Mouse (Mus musculus) testis, adult 2 months (tissue): Measurements from ENCODE around the gene Slc7a8.

Experiments
- CTCF ChIP-seq: fragments of 200-500 bp; IDR thresholded peaks from 2 replicates; pipeline ENCODE4 v1.5.1; 2012; ENCODE audit warnings: low read depth, mild to moderate bottlenecking, inconsistent platforms, low read length, moderate library complexity; ENCODE audit not compliant: control insufficient read depth, insufficient read depth, insufficient replicate concordance
- POLR2A ChIP-seq: fragments of 200-500 bp; IDR thresholded peaks from 2 replicates; pipeline ENCODE4 v1.6.1; 2012; ENCODE audit warnings: low read depth, mild to moderate bottlenecking, inconsistent platforms, low read length, moderate library complexity; ENCODE audit not compliant: control insufficient read depth

- TF ChIP-seq POLR2A (no peak), CTCF (no peak)
These were observed 82.2 kb downstream of the Slc7a8 start for GRCm38 (mm10) chr14:54699586-54699985.
